Mouse (Mus musculus) kidney, adult 2 months (tissue): ENCODE data around the gene Tor1b.

Experiments
- CTCF ChIP-seq: fragments of 200-500 bp; conservative IDR thresholded peaks from 2 replicates; pipeline ENCODE4 v1.5.1; 2011; ENCODE audit warnings: low read depth, mild to moderate bottlenecking, control low read depth, low read length, moderate library complexity, mixed read lengths; ENCODE audit not compliant: insufficient read depth, insufficient read length
- POLR2A ChIP-seq: fragments of 200-500 bp; IDR thresholded peaks from one replicate; pipeline ENCODE4 v1.6.1; 2011; ENCODE audit warnings: low read depth, low read length, control low read depth

- TF ChIP-seq CTCF (no peak), POLR2A (no peak)
Measured at GRCm38 (mm10) chr2:30926381-30926780, 26.4 kb upstream of the Tor1b start.
